Mouse (Mus musculus): ENCODE data around the gene Atad3a.

DNA sequence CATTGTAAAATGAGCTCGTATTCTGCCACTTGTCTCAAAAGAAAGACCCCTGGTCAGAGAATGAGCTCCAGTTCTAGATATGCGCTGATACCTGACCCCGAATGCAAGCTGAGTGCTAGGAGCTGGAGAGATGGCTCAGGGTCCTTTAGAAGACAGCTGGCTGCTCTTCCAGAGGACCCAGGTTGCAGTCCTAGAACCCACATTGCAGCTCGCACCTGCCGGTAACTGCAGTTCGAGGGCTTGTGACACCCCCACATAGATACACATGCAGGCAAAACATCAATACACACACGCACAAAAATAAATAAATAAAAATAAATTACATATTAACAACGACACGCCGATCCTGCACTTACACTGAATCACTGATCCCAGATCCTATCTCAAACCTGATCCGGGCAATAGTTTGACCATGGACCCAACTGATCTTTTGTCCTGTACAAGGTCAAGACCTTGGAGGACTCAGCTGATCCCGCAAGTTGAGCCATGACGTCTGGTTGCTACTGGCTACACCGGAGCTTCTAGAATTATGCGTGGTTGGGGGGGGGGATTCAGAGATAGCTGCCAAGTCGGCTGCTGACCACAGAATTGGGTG is 22.7 kb upstream of the Atad3a start:
- TF ChIP-seq CTCF (IDR thresholded peaks at IDR 0.05) (no peak), EP300 (IDR thresholded peaks at IDR 0.05) (no peak)

Measured in lung, postnatal 0 days (tissue).